16 mouse cellular contexts compared by ENCODE assay signal in genomic region chr2:64440961-64441360, GRCm38 (mm10).
"Had no signal": no experiment of that assay in that cellular context is flagged by ENCODE, and none has a peak within 500 bp of the region (broad histone marks: within the 10 kb centered on the region; RNA-seq: fewer than 3 reads in every experiment).

No protein-coding gene starts in this region.

- H3K27me3 ChIP-seq: neural tube, embryonic 13.5 days; neural tube, embryonic 15.5 days; stomach, embryonic 15.5 days had no signal

- H3K36me3 ChIP-seq: neural tube, embryonic 13.5 days; neural tube, embryonic 15.5 days; stomach, embryonic 15.5 days had no signal

- H3K9ac ChIP-seq: neural tube, embryonic 13.5 days; neural tube, embryonic 15.5 days; stomach, embryonic 15.5 days had no signal

- DNase-seq: retina, postnatal 1 day; right cerebral cortex, adult 18-20 months; right cerebral cortex, postnatal 14 days; right cerebral cortex, postnatal 25 days; right cerebral cortex, postnatal 4 days; spleen, adult 18-20 months; thymus, adult 18-20 months; thymus, adult 2 months; thymus, postnatal 14 days; thymus, postnatal 25 days; thymus, postnatal 36 days; thymus, postnatal 4 days had no signal

- H3K4me3 ChIP-seq: neural tube, embryonic 13.5 days; neural tube, embryonic 15.5 days; stomach, embryonic 15.5 days had no signal

- H3K27ac ChIP-seq: neural tube, embryonic 13.5 days; neural tube, embryonic 15.5 days; stomach, embryonic 15.5 days; stomach, postnatal 0 days had no signal

- H3K4me1 ChIP-seq: neural tube, embryonic 15.5 days; stomach, embryonic 15.5 days had no signal
